Mouse (Mus musculus) lung, postnatal 0 days (tissue): ENCODE data around the gene Atg7. TPM values are rescaled to one million over a fixed set of nuclear protein-coding genes. Genes with fewer than 3 reads are reported as not detected.
A peak's percentile ranks its signal among the peaks of the same experiment; 100 is the strongest.

Source experiments
- ATAC-seq: fragments of 200-750 bp; cut with Nextera tagmentation; 2 replicates; pipeline ENCODE4 v1.8.0; 2017; ENCODE audit warnings: moderate library complexity
- DNase-seq: peaks from one replicate; pipeline ENCODE4 v3.0.0-alpha.2; 2016; ENCODE audit warnings: low spot score
- H3K27ac ChIP-seq: fragments of 300-500 bp; sonication (generic); 2 replicates; pipeline ENCODE4 v1.5.1; 2014; ENCODE audit warnings: antibody characterized with exemption, mild to moderate bottlenecking, low read length, mixed read lengths
- H3K27me3 ChIP-seq: fragments of 300-500 bp; sonication (generic); replicated peaks from 2 replicates; pipeline ENCODE4 v1.6.1; 2014; ENCODE audit warnings: low read length, mixed read lengths; ENCODE audit not compliant: insufficient read depth
- H3K36me3 ChIP-seq: fragments of 300-500 bp; sonication (generic); 2 replicates; pipeline ENCODE4 v1.6.1; 2014; ENCODE audit warnings: low read length, mixed read lengths; ENCODE audit not compliant: insufficient read depth
- H3K4me1 ChIP-seq: fragments of 300-500 bp; sonication (generic); 2 replicates; pipeline ENCODE4 v1.6.1; 2014; ENCODE audit warnings: antibody characterized with exemption, low read depth, low read length, mixed read lengths; ENCODE audit not compliant: insufficient read depth
- H3K4me2 ChIP-seq: fragments of 300-500 bp; sonication (generic); replicated peaks from 2 replicates; pipeline ENCODE4 v1.6.1; 2014; ENCODE audit warnings: low read depth, mild to moderate bottlenecking, low read length, moderate library complexity, mixed read lengths
- H3K4me3 ChIP-seq: fragments of 300-500 bp; sonication (generic); 2 replicates; pipeline ENCODE4 v1.5.1; 2014; ENCODE audit warnings: low read depth, low read length
- H3K9ac ChIP-seq: fragments of 300-500 bp; sonication (generic); replicated peaks from 2 replicates; pipeline ENCODE4 v1.6.1; 2014; ENCODE audit warnings: low read depth, mild to moderate bottlenecking
- H3K9me3 ChIP-seq: fragments of 300-500 bp; sonication (generic); 2 replicates; pipeline ENCODE4 v1.6.1; 2016; ENCODE audit warnings: low read length, mixed read lengths
- CTCF ChIP-seq: IDR thresholded peaks from 2 replicates; pipeline ENCODE4 v1.5.1; 2016; ENCODE audit warnings: antibody characterized with exemption, mild to moderate bottlenecking
- EP300 ChIP-seq: IDR thresholded peaks from 2 replicates; pipeline ENCODE4 v1.6.1; 2016; ENCODE audit warnings: antibody characterized with exemption, mild to moderate bottlenecking, control low read depth
- WGBS: fragments of 180-500 bp; shearing (Covaris S2); extraction: QIAGEN DNeasy Blood & Tissue Kit; methylation state at CpG from one replicate; pipeline ENCODE4 v1.1.7; 2014; 5-methylcytosine and 5-hydroxymethylcytosine counted together
- polyA plus RNA-seq: library from polyadenylated mRNA; unstranded; fragments of >200 nt; fragmentation: Nextera tagmentation; extraction: Ambion mirVana; gene quantifications from 2 replicates; pipeline ENCODE4 v1.2.1, GENCODE M21; 2015

Gene Atg7
- polyA plus RNA-seq, 1 experiment from 2014 or later, result 18.4 TPM

DNA sequence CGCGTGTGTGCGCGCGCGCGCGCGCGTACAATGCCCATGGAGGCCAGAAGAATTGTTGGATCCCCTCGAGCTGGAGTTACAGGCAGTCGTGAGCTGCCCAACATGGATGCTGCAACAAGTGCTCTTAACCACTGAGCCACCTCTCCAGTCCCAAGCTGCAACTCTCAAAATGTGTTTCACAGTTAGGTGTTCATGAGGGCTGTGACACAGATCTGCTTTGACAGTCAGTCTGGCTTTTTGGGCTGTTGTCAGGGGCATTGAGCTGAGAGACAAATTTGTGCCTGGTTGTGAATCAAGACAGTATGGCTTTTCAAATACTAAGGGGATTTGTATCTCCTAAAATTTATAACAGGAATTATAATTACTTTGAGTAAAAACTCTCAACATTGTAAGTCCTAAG lies 248.4 kb downstream of the Atg7 start:
- Histone ChIP-seq H3K27ac (peak overlapping the region; percentile 49), H3K9me3 (no peaks in the 10 kb centered on the region), H3K36me3 (no peaks in the 10 kb centered on the region), H3K27me3 (no peaks in the 10 kb centered on the region), H3K4me1 (peaks cover 67% of the 10 kb centered on the region), H3K9ac (no peak overlapping the region), H3K4me3 (no peak overlapping the region), H3K4me2 (peak overlapping the region; percentile 15; the same call in 1 of the 2 replicates)
- WGBS, result 80% methylated on average over 12 of the region's 12 CpGs
- ATAC-seq (no peak), DNase-seq (no peak)
- TF ChIP-seq EP300, result no peak
- TF ChIP-seq CTCF, result no peak

- Histone ChIP-seq H3K4me3 (no peak overlapping the region), H3K4me2 (no peak overlapping the region), H3K36me3 (no peaks in the 10 kb centered on the region), H3K27me3 (no peaks in the 10 kb centered on the region), H3K4me1 (peaks cover 64% of the 10 kb centered on the region), H3K9me3 (no peaks in the 10 kb centered on the region), H3K27ac (peak overlapping the region; percentile 49), H3K9ac (no peak overlapping the region)
- 48% methylated on average over 12 of the region's 12 CpGs for WGBS
- TF ChIP-seq CTCF (no peak), EP300 (no peak)
- ATAC-seq (no peak), DNase-seq (no peak)
These were observed 248.9 kb downstream of the Atg7 start for GRCm38 (mm10) chr6:114891771-114892170.

DNA sequence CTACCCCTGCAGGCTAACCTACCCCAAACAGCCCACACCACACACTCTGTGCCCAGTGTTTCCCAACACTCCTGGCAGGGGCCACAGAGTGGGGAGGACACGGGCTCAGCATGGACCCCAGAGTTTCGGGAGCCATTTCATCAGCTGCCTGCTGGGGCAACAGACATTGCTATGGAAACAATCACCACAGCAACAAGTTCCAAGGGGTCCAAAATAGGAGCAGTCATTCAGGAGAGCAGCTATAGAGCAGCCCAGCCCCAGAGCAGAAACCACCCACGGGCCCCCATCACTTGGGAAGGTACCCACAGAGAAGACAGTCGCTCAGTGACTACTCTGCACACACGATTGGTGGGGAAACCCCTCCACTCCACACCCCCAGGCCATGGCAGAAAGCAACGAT lies 249.5 kb downstream of the Atg7 start:
- ATAC-seq, result no peak
- H3K9me3 ChIP-seq, result no peaks in the 10 kb centered on the region
- WGBS, result 26% methylated on average over 6 of the region's 6 CpGs
- H3K27ac ChIP-seq, result peak overlapping the region; percentile 49
- H3K9ac ChIP-seq, result no peak overlapping the region
- TF ChIP-seq EP300 (no peak), CTCF (no peak)
- H3K4me1 ChIP-seq, result peaks cover 60% of the 10 kb centered on the region
- peak; percentile 58 for DNase-seq
- no peak overlapping the region for H3K4me2 ChIP-seq
- no peaks in the 10 kb centered on the region for H3K36me3 ChIP-seq
- no peak overlapping the region for H3K4me3 ChIP-seq
- no peaks in the 10 kb centered on the region for H3K27me3 ChIP-seq

- TF ChIP-seq CTCF, result no peak
- TF ChIP-seq EP300, result no peak
- DNase-seq (peak; percentile 84), ATAC-seq (peak; percentile 70)
- H3K4me2 ChIP-seq, result peak overlapping the region; percentile 17; the same call in 1 of the 2 replicates
- H3K27ac ChIP-seq, result peak overlapping the region; percentile 79
- H3K9ac ChIP-seq, result no peak overlapping the region
- no peak overlapping the region for H3K4me3 ChIP-seq
- H3K36me3 ChIP-seq, result no peaks in the 10 kb centered on the region
- no peaks in the 10 kb centered on the region for H3K27me3 ChIP-seq
- H3K4me1 ChIP-seq, result peaks cover 49% of the 10 kb centered on the region
- no peaks in the 10 kb centered on the region for H3K9me3 ChIP-seq
- WGBS, result 22% methylated on average over 20 of the region's 20 CpGs
These were observed 250.7 kb downstream of the Atg7 start for GRCm38 (mm10) chr6:114893427-114894209.

GRCm38 (mm10) chr6:114894548-114895106 lies 251.7 kb downstream of the Atg7 start:
- ATAC-seq (no peak), DNase-seq (peak; percentile 44)
- 29% methylated on average over 4 of the region's 4 CpGs for WGBS
- peak overlapping the region; percentile 79 for H3K27ac ChIP-seq
- H3K4me2 ChIP-seq, result no peak overlapping the region
- H3K27me3 ChIP-seq, result no peaks in the 10 kb centered on the region
- no peak overlapping the region for H3K9ac ChIP-seq
- no peak for TF ChIP-seq EP300
- peak; percentile 57 for TF ChIP-seq CTCF
- no peak overlapping the region for H3K4me3 ChIP-seq
- H3K4me1 ChIP-seq, result peaks cover 48% of the 10 kb centered on the region
- no peaks in the 10 kb centered on the region for H3K36me3 ChIP-seq
- H3K9me3 ChIP-seq, result no peaks in the 10 kb centered on the region

DNA sequence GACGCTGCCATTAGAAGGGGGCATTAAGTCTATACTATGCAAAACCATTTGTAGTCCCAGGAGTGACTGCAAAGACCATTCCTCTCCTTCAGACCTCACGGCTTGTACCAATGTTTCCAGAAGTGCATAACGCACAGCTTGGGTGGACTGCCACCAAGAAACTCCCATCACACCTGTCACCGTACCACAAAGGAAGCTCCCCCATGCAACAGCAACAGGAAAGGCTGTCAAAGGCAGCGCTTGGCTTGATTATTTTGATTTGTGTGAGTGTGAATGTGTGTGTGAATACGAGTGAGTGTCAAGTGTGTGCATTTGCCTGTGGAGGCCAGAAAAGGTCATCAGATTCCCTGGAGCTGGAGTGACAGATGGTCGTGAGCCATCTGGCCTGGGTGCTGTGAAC lies 252.3 kb downstream of the Atg7 start:
- no peak for ATAC-seq
- peaks cover 49% of the 10 kb centered on the region for H3K4me1 ChIP-seq
- H3K36me3 ChIP-seq, result no peaks in the 10 kb centered on the region
- no peaks in the 10 kb centered on the region for H3K9me3 ChIP-seq
- no peak overlapping the region for H3K9ac ChIP-seq
- no peak overlapping the region for H3K4me3 ChIP-seq
- no peak overlapping the region for H3K27ac ChIP-seq
- no peak overlapping the region for H3K4me2 ChIP-seq
- 74% methylated on average over 7 of the region's 7 CpGs for WGBS
- H3K27me3 ChIP-seq, result no peaks in the 10 kb centered on the region
- TF ChIP-seq CTCF (no peak), EP300 (no peak)
- DNase-seq, result no peak
